Mouse (Mus musculus) neural tube, embryonic 15.5 days (tissue): ENCODE measurements around the gene Msi2. TPM values are rescaled to one million over a fixed set of nuclear protein-coding genes. Genes with fewer than 3 reads are reported as not detected.

Source experiments
- ATAC-seq: fragments of 200-750 bp; cut with Nextera tagmentation; 2 replicates; pipeline ENCODE4 v1.8.0; 2017; ENCODE audit warnings: mild to moderate bottlenecking, moderate TSS enrichment, moderate library complexity; ENCODE audit not compliant: low FRiP score
- H3K27ac ChIP-seq: fragments of 300-500 bp; sonication (generic); replicated peaks from 2 replicates; pipeline ENCODE4 v1.5.1; 2015; ENCODE audit warnings: mild to moderate bottlenecking, inconsistent platforms
- H3K27me3 ChIP-seq: fragments of 300-500 bp; sonication (generic); replicated peaks from 2 replicates; pipeline ENCODE4 v1.6.1; 2015; ENCODE audit warnings: inconsistent platforms
- H3K36me3 ChIP-seq: fragments of 300-500 bp; sonication (generic); 2 replicates; pipeline ENCODE4 v1.6.1; 2015; ENCODE audit warnings: inconsistent platforms
- H3K4me1 ChIP-seq: fragments of 300-500 bp; sonication (generic); 2 replicates; pipeline ENCODE4 v1.6.1; 2015; ENCODE audit warnings: inconsistent platforms
- H3K4me2 ChIP-seq: fragments of 300-500 bp; sonication (generic); 2 replicates; pipeline ENCODE4 v1.6.1; 2015; ENCODE audit warnings: inconsistent platforms, mild to moderate bottlenecking, moderate library complexity
- H3K4me3 ChIP-seq: fragments of 300-500 bp; sonication (generic); replicated peaks from 2 replicates; pipeline ENCODE4 v1.5.1; 2015; ENCODE audit warnings: mild to moderate bottlenecking, inconsistent platforms
- H3K9ac ChIP-seq: fragments of 300-500 bp; sonication (generic); replicated peaks from 2 replicates; pipeline ENCODE4 v1.6.1; 2015; ENCODE audit warnings: mild to moderate bottlenecking, inconsistent platforms
- H3K9me3 ChIP-seq: fragments of 300-500 bp; sonication (generic); replicated peaks from 2 replicates; pipeline ENCODE4 v1.6.1; 2016; ENCODE audit warnings: inconsistent platforms
- WGBS: fragments of 180-500 bp; shearing (Covaris S2); methylation state at CpG from one replicate; pipeline ENCODE4 v1.1.7; 2015; ENCODE audit warnings: mixed read lengths; 5-methylcytosine and 5-hydroxymethylcytosine counted together
- polyA plus RNA-seq: library from polyadenylated mRNA; unstranded; fragments of >200 nt; fragmentation: Nextera tagmentation; extraction: Ambion mirVana; gene quantifications from 2 replicates; pipeline ENCODE4 v1.2.1, GENCODE M21; 2015

Gene Msi2
- polyA plus RNA-seq, 1 experiment from 2014 or later = 20.7 TPM

GRCm38 (mm10) chr11:88618732-88619309 is 99.5 kb downstream of the Msi2 start:
- H3K27me3 ChIP-seq = no peaks in the 10 kb centered on the region
- ATAC-seq = no peak
- H3K4me2 ChIP-seq = no peak overlapping the region
- no peaks in the 10 kb centered on the region for H3K9me3 ChIP-seq
- H3K27ac ChIP-seq = peak overlapping the region; percentile 65
- no peaks in the 10 kb centered on the region for H3K36me3 ChIP-seq
- 50% methylated on average over 9 of the region's 9 CpGs for WGBS
- no peak overlapping the region for H3K9ac ChIP-seq
- no peak overlapping the region for H3K4me3 ChIP-seq
- H3K4me1 ChIP-seq = peaks cover 68% of the 10 kb centered on the region

GRCm38 (mm10) chr11:88618005-88618501 is 100.3 kb downstream of the Msi2 start:
- H3K4me3 ChIP-seq = no peak overlapping the region
- ATAC-seq = peak; percentile 48

GRCm38 (mm10) chr11:88617380-88617779 is 100.9 kb downstream of the Msi2 start:
- Histone ChIP-seq H3K27ac (peak overlapping the region; percentile 65), H3K4me1 (peaks cover 68% of the 10 kb centered on the region), H3K4me2 (peak overlapping the region; percentile 29; the same call in 1 of the 2 replicates), H3K4me3 (no peak overlapping the region), H3K9ac (no peak overlapping the region), H3K9me3 (no peaks in the 10 kb centered on the region), H3K27me3 (no peaks in the 10 kb centered on the region), H3K36me3 (no peaks in the 10 kb centered on the region)
- WGBS = 38% methylated on average over 11 of the region's 11 CpGs
- ATAC-seq = peak; percentile 45; the same call in 1 of the 2 replicates

More at GRCm38 (mm10) chr11:88618005-88618501, 100.3 kb downstream of the Msi2 start:
- 55% methylated on average over 16 of the region's 16 CpGs for WGBS
- peaks cover 68% of the 10 kb centered on the region for H3K4me1 ChIP-seq
- H3K36me3 ChIP-seq = no peaks in the 10 kb centered on the region
- no peak overlapping the region for H3K9ac ChIP-seq
- no peak overlapping the region for H3K4me2 ChIP-seq
- peak overlapping the region; percentile 65 for H3K27ac ChIP-seq
- H3K9me3 ChIP-seq = no peaks in the 10 kb centered on the region
- H3K27me3 ChIP-seq = no peaks in the 10 kb centered on the region

GRCm38 (mm10) chr11:88614527-88615305 is 103.6 kb downstream of the Msi2 start:
- 89% methylated on average over 11 of the region's 11 CpGs for WGBS

GRCm38 (mm10) chr11:88613771-88614526 is 104.4 kb downstream of the Msi2 start:
- Histone ChIP-seq H3K9me3 (no peaks in the 10 kb centered on the region), H3K36me3 (no peaks in the 10 kb centered on the region), H3K27me3 (no peaks in the 10 kb centered on the region), H3K27ac (peak overlapping the region; percentile 56), H3K9ac (no peak overlapping the region), H3K4me2 (no peak overlapping the region), H3K4me3 (no peak overlapping the region), H3K4me1 (peaks cover 43% of the 10 kb centered on the region)
- ATAC-seq = no peak
- 83% methylated on average over 11 of the region's 11 CpGs for WGBS

More at GRCm38 (mm10) chr11:88614527-88615305, 103.6 kb downstream of the Msi2 start:
- H3K9ac ChIP-seq = no peak overlapping the region
- H3K4me3 ChIP-seq = no peak overlapping the region
- H3K9me3 ChIP-seq = no peaks in the 10 kb centered on the region
- H3K4me2 ChIP-seq = no peak overlapping the region
- H3K4me1 ChIP-seq = peaks cover 49% of the 10 kb centered on the region
- H3K27me3 ChIP-seq = no peaks in the 10 kb centered on the region
- H3K36me3 ChIP-seq = no peaks in the 10 kb centered on the region
- no peak for ATAC-seq
- peak overlapping the region; percentile 56; the same call in 1 of the 2 replicates for H3K27ac ChIP-seq

- Histone ChIP-seq H3K9me3 (no peaks in the 10 kb centered on the region), H3K4me2 (no peak overlapping the region), H3K36me3 (no peaks in the 10 kb centered on the region), H3K4me1 (peaks cover 42% of the 10 kb centered on the region), H3K27ac (peak overlapping the region; percentile 56), H3K4me3 (no peak overlapping the region), H3K9ac (no peak overlapping the region), H3K27me3 (no peaks in the 10 kb centered on the region)
- no peak for ATAC-seq
- 49% methylated on average over 6 of the region's 6 CpGs for WGBS
Observed at GRCm38 (mm10) chr11:88613008-88613407, 105.3 kb downstream of the Msi2 start.

GRCm38 (mm10) chr11:88612141-88612540 is 106.2 kb downstream of the Msi2 start:
- H3K4me1 ChIP-seq = peaks cover 42% of the 10 kb centered on the region
- WGBS = 90% methylated on average over 7 of the region's 7 CpGs
- no peak overlapping the region for H3K4me3 ChIP-seq
- H3K4me2 ChIP-seq = no peak overlapping the region
- no peaks in the 10 kb centered on the region for H3K36me3 ChIP-seq
- H3K9ac ChIP-seq = no peak overlapping the region
- no peaks in the 10 kb centered on the region for H3K27me3 ChIP-seq
- no peak for ATAC-seq
- no peaks in the 10 kb centered on the region for H3K9me3 ChIP-seq
- 0 out of 2 replicates have a peak overlapping the region, but pooled peaks have one; percentile 56 for H3K27ac ChIP-seq

- no peaks in the 10 kb centered on the region for H3K9me3 ChIP-seq
- no peak for ATAC-seq
- H3K4me1 ChIP-seq = peaks cover 52% of the 10 kb centered on the region
- no peaks in the 10 kb centered on the region for H3K27me3 ChIP-seq
- H3K36me3 ChIP-seq = no peaks in the 10 kb centered on the region
- WGBS = 88% methylated on average over 6 of the region's 6 CpGs
- H3K27ac ChIP-seq = no peak overlapping the region
- no peak overlapping the region for H3K4me2 ChIP-seq
- no peak overlapping the region for H3K4me3 ChIP-seq
- no peak overlapping the region for H3K9ac ChIP-seq
Observed at GRCm38 (mm10) chr11:88610809-88611208, 107.5 kb downstream of the Msi2 start.

GRCm38 (mm10) chr11:88610112-88610511 is 108.2 kb downstream of the Msi2 start:
- Histone ChIP-seq H3K27ac (no peak overlapping the region), H3K4me2 (no peak overlapping the region), H3K9me3 (no peaks in the 10 kb centered on the region), H3K4me1 (peaks cover 59% of the 10 kb centered on the region), H3K4me3 (no peak overlapping the region), H3K36me3 (no peaks in the 10 kb centered on the region), H3K27me3 (no peaks in the 10 kb centered on the region), H3K9ac (no peak overlapping the region)
- ATAC-seq = no peak
- WGBS = 97% methylated on average over 1 of the region's 1 CpGs

- H3K4me1 ChIP-seq = peaks cover 60% of the 10 kb centered on the region
Observed at GRCm38 (mm10) chr11:88608584-88608983, 109.7 kb downstream of the Msi2 start.

GRCm38 (mm10) chr11:88607725-88608383 is 110.5 kb downstream of the Msi2 start:
- H3K9ac ChIP-seq = no peak overlapping the region
- peaks cover 54% of the 10 kb centered on the region for H3K4me1 ChIP-seq
- H3K27ac ChIP-seq = 0 out of 2 replicates have a peak overlapping the region, but pooled peaks have one; percentile 19
- WGBS = 56% methylated on average over 12 of the region's 12 CpGs
- no peaks in the 10 kb centered on the region for H3K27me3 ChIP-seq
- H3K4me2 ChIP-seq = no peak overlapping the region
- no peaks in the 10 kb centered on the region for H3K9me3 ChIP-seq
- H3K4me3 ChIP-seq = no peak overlapping the region
- peak; percentile 57 for ATAC-seq
- H3K36me3 ChIP-seq = no peaks in the 10 kb centered on the region

More at GRCm38 (mm10) chr11:88608584-88608983, 109.7 kb downstream of the Msi2 start:
- Histone ChIP-seq H3K9ac (no peak overlapping the region), H3K27me3 (no peaks in the 10 kb centered on the region), H3K9me3 (no peaks in the 10 kb centered on the region), H3K36me3 (no peaks in the 10 kb centered on the region), H3K4me3 (no peak overlapping the region), H3K4me2 (no peak overlapping the region), H3K27ac (peak overlapping the region; percentile 38; the same call in 1 of the 2 replicates)
- no peak for ATAC-seq
- 60% methylated on average over 4 of the region's 4 CpGs for WGBS
